Mouse (Mus musculus) MEL-GATA-1-ER (cell line): Measurements from ENCODE around the gene Ifnl3.
A peak's percentile ranks its signal among the peaks of the same experiment; 100 is the strongest.
"Not testable (repeated sequence)": the region's sequence is repeated elsewhere in the genome, so short reads cannot be mapped to it uniquely, and the experiment has no call there.

Experiments used
- DNase-seq: peaks from one replicate; pipeline ENCODE4 v3.0.0-alpha.2; 2012; ENCODE audit warnings: low read depth; ENCODE audit errors: extremely low read depth

Ifnl3 gene

GRCm38 (mm10) chr7:28522536-28522935 lies at the start of gene Ifnl3:
TSS of gene Ifnl3 (plus strand) at chr7:28522836.
- DNase-seq = not testable (repeated sequence)

- no peak for DNase-seq
Observed at GRCm38 (mm10) chr7:28476191-28476590, 46.4 kb upstream of the Ifnl3 start.

- DNase-seq = no peak
Observed at GRCm38 (mm10) chr7:28477363-28477762, 45.3 kb upstream of the Ifnl3 start.

- DNase-seq = no peak
Observed at GRCm38 (mm10) chr7:28478854-28479253, 43.8 kb upstream of the Ifnl3 start.

- no peak for DNase-seq
Observed at GRCm38 (mm10) chr7:28482854-28483253, 39.8 kb upstream of the Ifnl3 start.

GRCm38 (mm10) chr7:28484192-28484591 lies 38.4 kb upstream of the Ifnl3 start:
- DNase-seq = no peak

GRCm38 (mm10) chr7:28488030-28488491 lies 34.6 kb upstream of the Ifnl3 start:
- DNase-seq = no peak

GRCm38 (mm10) chr7:28490410-28490809 lies 32.2 kb upstream of the Ifnl3 start:
- DNase-seq = no peak

GRCm38 (mm10) chr7:28490903-28491302 lies 31.7 kb upstream of the Ifnl3 start:
- DNase-seq = no peak

- DNase-seq = no peak
Observed at GRCm38 (mm10) chr7:28492310-28492709, 30.3 kb upstream of the Ifnl3 start.

GRCm38 (mm10) chr7:28495426-28495825 lies 27.2 kb upstream of the Ifnl3 start:
- no peak for DNase-seq

- no peak for DNase-seq
Observed at GRCm38 (mm10) chr7:28505585-28505984, 17.1 kb upstream of the Ifnl3 start.

- not testable (repeated sequence) for DNase-seq
Observed at GRCm38 (mm10) chr7:28509121-28509520, 13.5 kb upstream of the Ifnl3 start.

GRCm38 (mm10) chr7:28510405-28510974 lies 12.1 kb upstream of the Ifnl3 start, which contains the start of gene Ifnl2:
TSS of gene Ifnl2 (minus strand) at chr7:28510455.
- DNase-seq = not testable (repeated sequence)

- no peak for DNase-seq
Observed at GRCm38 (mm10) chr7:28511441-28511840, 11.2 kb upstream of the Ifnl3 start.

GRCm38 (mm10) chr7:28527922-28528719 lies 5.5 kb downstream of the Ifnl3 start:
- peak; percentile 28 for DNase-seq

- DNase-seq = no peak
Observed at GRCm38 (mm10) chr7:28532005-28532404, 9.4 kb downstream of the Ifnl3 start.

GRCm38 (mm10) chr7:28538886-28539285 lies 16.2 kb downstream of the Ifnl3 start:
- DNase-seq = peak; percentile 61

GRCm38 (mm10) chr7:28540526-28540925 lies 17.9 kb downstream of the Ifnl3 start, which contains the start of gene Sycn:
TSS of gene Sycn (plus strand) at chr7:28540885.
- no peak for DNase-seq

- no peak for DNase-seq
Observed at GRCm38 (mm10) chr7:28544051-28544601, 21.5 kb downstream of the Ifnl3 start.

- no peak for DNase-seq
Observed at GRCm38 (mm10) chr7:28545048-28545890, 22.6 kb downstream of the Ifnl3 start.

- DNase-seq = no peak
Observed at GRCm38 (mm10) chr7:28545891-28546210, 23.2 kb downstream of the Ifnl3 start.
